Mouse (Mus musculus): ENCODE measurements around the gene Pxk.

Gene Pxk

GRCm38 (mm10) chr14:8206179-8206910 is 108.3 kb downstream of the Pxk start:
- no peak for DNase-seq (ENCODE audit: low spot score)

- no peak for DNase-seq (ENCODE audit: low spot score)
Measured at GRCm38 (mm10) chr14:8207105-8207504, 109.1 kb downstream of the Pxk start.

GRCm38 (mm10) chr14:8207543-8207942 is 109.5 kb downstream of the Pxk start:
- no peak for DNase-seq (ENCODE audit: low spot score)

GRCm38 (mm10) chr14:8208876-8209275 is 110.9 kb downstream of the Pxk start:
- DNase-seq (ENCODE audit: low spot score), result no peak

GRCm38 (mm10) chr14:8209896-8210295 is 111.9 kb downstream of the Pxk start:
- DNase-seq (ENCODE audit: low spot score), result no peak

GRCm38 (mm10) chr14:8212996-8213395 is 115.0 kb downstream of the Pxk start:
- DNase-seq (ENCODE audit: low spot score), result no peak

GRCm38 (mm10) chr14:8213803-8214224 is 115.8 kb downstream of the Pxk start, which contains the start of gene Kctd6:
Gene Kctd6 (plus strand): TSS chr14:8214140.
- peak; percentile 100 for DNase-seq (ENCODE audit: low spot score)

All from testis, postnatal 10 days (tissue).